Mouse (Mus musculus) myocyte (in vitro differentiated cells): ENCODE measurements around the gene Gucy2c.

Source experiments
- CEBPB ChIP-seq: IDR thresholded peaks from 2 replicates; pipeline ENCODE4 v1.6.1; 2011; ENCODE audit warnings: mild to moderate bottlenecking, moderate library complexity; ENCODE audit not compliant: poor library complexity, insufficient read depth, severe bottlenecking
- E2F4 ChIP-seq: IDR thresholded peaks from one replicate; pipeline ENCODE4 v1.6.1; 2011; ENCODE audit warnings: mild to moderate bottlenecking, control low read depth, moderate library complexity; ENCODE audit not compliant: insufficient read depth
- POLR2A ChIP-seq: IDR thresholded peaks from one replicate; pipeline ENCODE4 v1.6.1; 2011; ENCODE audit warnings: low read depth, mild to moderate bottlenecking, control low read depth, moderate library complexity; ENCODE audit not compliant: insufficient read length

DNA sequence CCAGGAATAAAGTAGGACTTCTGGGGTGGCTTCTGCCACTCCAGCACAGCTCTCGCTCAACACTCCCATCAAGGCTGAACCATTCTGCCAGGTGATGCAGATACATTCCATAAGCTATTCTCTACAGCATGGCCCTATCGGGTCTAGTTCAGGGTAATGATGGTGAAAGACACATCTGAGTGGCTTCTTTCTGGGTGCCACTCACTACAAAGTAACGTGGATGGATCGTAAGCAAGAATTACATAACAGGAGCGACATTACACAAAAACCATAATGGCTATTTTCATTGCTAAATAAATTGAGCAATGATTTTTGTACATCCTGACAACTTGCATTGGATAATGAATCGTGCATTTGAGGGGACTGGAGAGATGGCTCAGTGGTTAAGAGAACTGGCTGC lies 106.6 kb downstream of the Gucy2c start:
- TF ChIP-seq E2F4 (no peak), CEBPB (no peak), POLR2A (no peak)
